Mouse (Mus musculus) C2C12 (cell line): ENCODE measurements around the gene Ccl28. TPM values are rescaled to one million over a fixed set of nuclear protein-coding genes. Genes with fewer than 3 reads are reported as not detected.
"Not testable (repeated sequence)": the region's sequence is repeated elsewhere in the genome, so short reads cannot be mapped to it uniquely, and the experiment has no call there.

Experiments
- H3K27me3 ChIP-seq: one replicate; pipeline ENCODE4 v1.6.1; 2011; ENCODE audit not compliant: control insufficient read depth, insufficient read depth, insufficient read length
- H3K36me3 ChIP-seq: one replicate; pipeline ENCODE4 v1.6.1; 2011; ENCODE audit not compliant: control insufficient read depth, insufficient read depth
- H3K4me3 ChIP-seq: one replicate; pipeline ENCODE4 v1.5.1; 2011; ENCODE audit warnings: mild to moderate bottlenecking, control low read depth; ENCODE audit not compliant: poor library complexity, insufficient read depth, severe bottlenecking
- H3K79me2 ChIP-seq: one replicate; pipeline ENCODE4 v1.6.1; 2011; ENCODE audit not compliant: control insufficient read depth, insufficient read depth
- H3K79me3 ChIP-seq: one replicate; pipeline ENCODE4 v1.6.1; 2011; ENCODE audit warnings: low read depth, control low read depth
- H3ac ChIP-seq: one replicate; pipeline ENCODE3; 2011; ENCODE audit warnings: low read depth; ENCODE audit not compliant: control insufficient read depth, insufficient read length
- CEBPB ChIP-seq: IDR thresholded peaks from one replicate; pipeline ENCODE4 v1.6.1; 2011; ENCODE audit warnings: low read depth, mild to moderate bottlenecking, control low read depth, moderate library complexity
- CTCF ChIP-seq: IDR thresholded peaks from one replicate; pipeline ENCODE4 v1.5.1; 2011; ENCODE audit not compliant: control insufficient read depth, insufficient read depth, insufficient read length
- FOSL1 ChIP-seq: IDR thresholded peaks from one replicate; pipeline ENCODE4 v1.8.0; 2011; ENCODE audit warnings: mild to moderate bottlenecking, low read length; ENCODE audit not compliant: poor library complexity, insufficient read depth, severe bottlenecking
- MAX ChIP-seq: IDR thresholded peaks from one replicate; pipeline ENCODE4 v1.6.1; 2011; ENCODE audit warnings: mild to moderate bottlenecking, control low read depth
- MYOD1 ChIP-seq: IDR thresholded peaks from one replicate; pipeline ENCODE4 v1.6.1; 2011; ENCODE audit warnings: low read depth; ENCODE audit not compliant: control insufficient read depth, insufficient read length
- MYOG ChIP-seq: IDR thresholded peaks from one replicate; pipeline ENCODE4 v1.6.1; 2011; ENCODE audit not compliant: control insufficient read depth, insufficient read length; ENCODE audit errors: extremely low read depth
- USF1 ChIP-seq: IDR thresholded peaks from one replicate; pipeline ENCODE4 v1.6.1; 2011; ENCODE audit warnings: low read depth, mild to moderate bottlenecking, control low read depth, moderate library complexity
- polyA plus RNA-seq: library from polyadenylated mRNA; unstranded; fragments of >200 nt; fragmentation: generic; extraction: Trizol; gene quantifications from one replicate; pipeline ENCODE4 v1.2.1, GENCODE M21; 2012; ENCODE audit warnings: missing spikeins

Ccl28 gene
- polyA plus RNA-seq, 1 experiment: not detected

GRCm38 (mm10) chr13:119690876-119691620 is 67.4 kb downstream of the Ccl28 start:
- H3K36me3 ChIP-seq: peaks cover 30% of the 10 kb centered on the region
- peaks cover 52% of the 10 kb centered on the region for H3K79me3 ChIP-seq
- no peaks in the 10 kb centered on the region for H3K27me3 ChIP-seq
- peak overlapping the region; percentile 68 for H3ac ChIP-seq
- peak overlapping the region; percentile 78 for H3K4me3 ChIP-seq
- no peak for TF ChIP-seq USF1
- no peak for TF ChIP-seq MYOD1
- no peak for TF ChIP-seq FOSL1
- no peak for TF ChIP-seq CTCF
- TF ChIP-seq CEBPB: no peak
- TF ChIP-seq MAX: no peak
- no peak for TF ChIP-seq MYOG
- peaks cover 58% of the 10 kb centered on the region for H3K79me2 ChIP-seq

DNA sequence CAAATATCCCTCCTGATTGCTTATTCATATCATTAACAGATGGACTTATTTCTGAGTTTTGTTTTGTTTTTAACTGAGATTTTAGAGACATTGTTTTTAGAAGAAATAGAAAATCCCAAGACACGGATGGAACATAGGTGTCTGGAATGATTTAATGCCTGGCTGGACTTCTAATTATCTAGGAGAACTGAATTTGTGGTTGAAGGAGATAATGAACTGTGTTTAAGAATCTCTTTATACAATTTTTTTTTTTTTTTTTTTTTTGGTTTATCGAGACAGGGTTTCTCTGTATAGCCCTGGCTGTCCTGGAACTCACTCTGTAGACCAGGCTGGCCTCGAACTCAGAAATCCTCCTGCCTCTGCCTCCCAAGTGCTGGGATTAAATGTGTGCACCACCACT is 68.3 kb downstream of the Ccl28 start:
- H3K36me3 ChIP-seq: peaks cover 39% of the 10 kb centered on the region

GRCm38 (mm10) chr13:119695676-119696075 is 72.1 kb downstream of the Ccl28 start:
- Histone ChIP-seq H3K27me3 (no peaks in the 10 kb centered on the region), H3ac (no peak overlapping the region), H3K36me3 (peaks cover 63% of the 10 kb centered on the region), H3K79me2 (peaks cover 97% of the 10 kb centered on the region), H3K79me3 (peaks cover 83% of the 10 kb centered on the region), H3K4me3 (no peak overlapping the region)
- TF ChIP-seq CTCF: no peak
- TF ChIP-seq MAX: no peak
- TF ChIP-seq MYOG: no peak
- no peak for TF ChIP-seq MYOD1
- TF ChIP-seq CEBPB: no peak
- TF ChIP-seq USF1: no peak
- no peak for TF ChIP-seq FOSL1

More for the DNA sequence above, 68.3 kb downstream of the Ccl28 start:
- H3K4me3 ChIP-seq: peak overlapping the region; percentile 78
- H3ac ChIP-seq, H3K27me3 ChIP-seq: not testable (repeated sequence)
- peaks cover 67% of the 10 kb centered on the region for H3K79me2 ChIP-seq
- peaks cover 61% of the 10 kb centered on the region for H3K79me3 ChIP-seq

- TF ChIP-seq MYOG (no peak), CEBPB (no peak), MYOD1 (no peak), CTCF (no peak), USF1 (no peak), MAX (no peak), FOSL1 (no peak)
- peaks cover 71% of the 10 kb centered on the region for H3K36me3 ChIP-seq
- peaks cover 75% of the 10 kb centered on the region for H3K79me3 ChIP-seq
- H3K27me3 ChIP-seq: no peaks in the 10 kb centered on the region
- no peak overlapping the region for H3ac ChIP-seq
- no peak overlapping the region for H3K4me3 ChIP-seq
- H3K79me2 ChIP-seq: peaks cover 89% of the 10 kb centered on the region
These were observed 72.9 kb downstream of the Ccl28 start for GRCm38 (mm10) chr13:119696496-119696895.

- Histone ChIP-seq H3ac (no peak overlapping the region), H3K27me3 (no peaks in the 10 kb centered on the region), H3K79me3 (peaks cover 57% of the 10 kb centered on the region), H3K4me3 (no peak overlapping the region), H3K36me3 (peaks cover 73% of the 10 kb centered on the region), H3K79me2 (peaks cover 70% of the 10 kb centered on the region)
- no peak for TF ChIP-seq MYOG
- TF ChIP-seq FOSL1: no peak
- TF ChIP-seq CTCF: no peak
- TF ChIP-seq MYOD1: no peak
- no peak for TF ChIP-seq USF1
- no peak for TF ChIP-seq CEBPB
- TF ChIP-seq MAX: no peak
These were observed 74.8 kb downstream of the Ccl28 start for GRCm38 (mm10) chr13:119698436-119698835.

Other genes with a start within 250 kb of the Ccl28 start
- 28.0 TPM for gene Paip1, start 195.2 kb upstream of the Ccl28 start, polyA plus RNA-seq
- 3.1 TPM for gene 4833420G17Rik, start 161.1 kb upstream of the Ccl28 start, polyA plus RNA-seq
- 3.9 TPM for gene Tmem267, start 135.8 kb upstream of the Ccl28 start, polyA plus RNA-seq
- gene 3110070M22Rik, start 135.4 kb upstream of the Ccl28 start, polyA plus RNA-seq: 0.21 TPM
- 45.6 TPM for gene Hmgcs1, start 66.6 kb downstream of the Ccl28 start, polyA plus RNA-seq
- 0.11 TPM for gene Nim1k, start 132.1 kb downstream of the Ccl28 start, polyA plus RNA-seq
- 10.9 TPM for gene Zfp131, start 167.1 kb downstream of the Ccl28 start, polyA plus RNA-seq
- not detected for gene AF067063, start 206.4 kb downstream of the Ccl28 start, polyA plus RNA-seq
- 0.28 TPM for gene D13Ertd608e, start 212.2 kb downstream of the Ccl28 start, polyA plus RNA-seq